Mouse (Mus musculus) kidney, postnatal 4 days (tissue): ENCODE results near the gene Aph1b.
"Not testable (repeated sequence)": the region's sequence is repeated elsewhere in the genome, so short reads cannot be mapped to it uniquely, and the experiment has no call there.

Experiments used
- DNase-seq, 2 experiments: peaks; one replicate each; pipeline ENCODE4 v3.0.0; 2021; ENCODE audit warnings: mixed read lengths in 2 of 2

Gene Aph1b

DNA sequence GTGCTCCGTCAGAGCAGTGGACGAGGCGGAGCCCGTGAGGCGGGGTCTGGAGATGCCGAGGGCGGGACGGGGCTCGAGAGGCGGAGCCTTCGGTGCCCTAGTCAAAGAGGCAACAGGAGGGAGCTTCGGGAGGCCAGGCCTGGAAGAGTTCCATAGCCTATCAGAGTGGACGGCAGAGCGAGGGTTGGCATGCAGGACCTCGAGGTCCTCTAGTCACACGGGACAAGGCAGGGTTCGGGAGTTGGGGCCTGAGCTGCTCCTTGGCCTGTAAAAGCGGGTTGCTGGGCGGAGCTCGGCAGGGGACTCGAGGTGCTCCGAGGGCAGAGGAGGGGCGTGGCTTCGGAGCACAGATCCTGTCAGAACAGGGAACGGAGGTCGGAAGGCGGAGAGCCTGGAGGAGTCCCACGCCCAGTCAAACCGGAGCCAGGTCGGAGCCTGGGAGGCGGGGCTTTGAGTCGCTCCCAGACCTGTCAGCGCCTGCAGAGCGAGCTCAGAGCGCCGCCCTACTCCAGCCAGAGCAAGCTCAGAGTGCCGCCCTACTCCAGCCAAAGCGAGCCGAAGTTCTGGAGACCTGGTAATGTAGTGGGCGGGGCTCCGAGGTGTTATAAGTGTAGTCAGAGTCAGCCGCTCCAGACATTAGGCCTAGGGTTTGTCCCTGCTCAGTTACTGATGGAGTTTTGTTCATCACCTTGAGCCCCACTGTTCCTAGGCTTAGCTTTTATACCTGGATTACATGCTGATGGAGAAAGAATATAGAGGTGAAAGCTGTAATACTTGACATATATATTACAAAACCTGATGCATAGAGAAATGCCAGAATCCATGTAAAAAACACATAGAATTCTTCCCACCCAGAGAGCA lies at the start of gene Aph1b:
Gene Aph1b (minus strand): TSS at position 27 of the 861 bp plus-strand sequence.
- DNase-seq: peak; percentile 96 to 98

DNA sequence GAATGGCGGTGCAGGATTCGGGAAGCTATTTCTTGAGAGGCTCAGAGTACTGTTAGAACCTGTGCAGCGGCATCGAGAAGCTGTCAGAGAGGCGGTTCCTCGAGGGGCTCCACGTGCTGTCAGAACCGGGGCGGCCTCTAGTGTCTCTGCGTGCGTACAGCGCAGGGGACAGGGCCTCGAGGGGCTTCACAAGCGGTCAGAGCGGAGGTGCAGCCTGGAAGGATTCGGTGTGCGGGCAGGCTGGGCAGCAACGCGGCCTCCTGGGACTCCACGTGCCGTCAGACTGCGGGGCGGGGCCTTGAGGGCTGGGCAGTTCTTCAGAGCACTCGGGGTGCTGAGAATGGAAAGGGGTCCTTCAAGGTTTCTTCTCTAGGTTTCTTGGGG lies 39.8 kb upstream of the Aph1b start:
- no peak for DNase-seq

DNA sequence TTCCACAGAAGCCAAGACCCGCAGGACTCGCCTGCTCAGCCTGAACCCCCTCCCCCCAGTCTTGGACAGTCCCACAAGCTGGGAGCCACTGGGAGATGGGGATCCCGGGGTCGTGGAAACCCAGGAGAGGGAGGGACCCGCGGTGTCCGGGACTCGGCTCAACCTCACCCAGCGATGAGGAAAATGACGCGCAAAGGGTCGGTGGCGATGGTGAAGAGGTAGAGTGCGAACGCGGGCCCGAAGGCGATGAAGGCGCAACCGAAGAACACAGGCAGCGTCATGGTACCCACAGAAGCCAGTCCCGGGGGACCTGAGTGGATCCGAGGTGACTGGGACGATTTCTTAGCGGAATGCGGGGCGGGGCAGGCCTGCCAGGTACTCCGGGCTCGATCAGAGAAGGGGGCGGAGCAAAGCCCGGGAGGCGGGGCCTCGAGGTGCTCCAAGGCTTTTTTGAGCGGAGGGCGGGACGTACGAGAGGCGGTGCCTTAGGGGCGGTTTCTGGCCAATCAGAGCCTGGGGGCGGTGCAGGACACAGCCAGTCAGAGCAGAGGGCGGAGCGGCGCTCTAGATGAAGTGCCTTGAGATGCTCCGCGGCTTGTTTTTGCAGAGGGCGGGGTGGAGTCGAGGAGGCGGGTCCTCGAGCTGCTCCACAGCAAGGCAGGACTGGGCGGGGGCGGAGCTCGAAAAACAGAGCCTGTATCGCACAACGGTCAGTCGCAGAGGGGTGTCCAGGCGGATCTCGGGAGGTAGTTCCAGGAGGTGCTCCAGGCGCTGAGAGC lies 39.2 kb upstream of the Aph1b start, which contains the start of gene Aph1c:
Gene Aph1c (minus strand): TSS at position 409 of the 779 bp plus-strand sequence.
- DNase-seq: peak; percentile 99 to 100

DNA sequence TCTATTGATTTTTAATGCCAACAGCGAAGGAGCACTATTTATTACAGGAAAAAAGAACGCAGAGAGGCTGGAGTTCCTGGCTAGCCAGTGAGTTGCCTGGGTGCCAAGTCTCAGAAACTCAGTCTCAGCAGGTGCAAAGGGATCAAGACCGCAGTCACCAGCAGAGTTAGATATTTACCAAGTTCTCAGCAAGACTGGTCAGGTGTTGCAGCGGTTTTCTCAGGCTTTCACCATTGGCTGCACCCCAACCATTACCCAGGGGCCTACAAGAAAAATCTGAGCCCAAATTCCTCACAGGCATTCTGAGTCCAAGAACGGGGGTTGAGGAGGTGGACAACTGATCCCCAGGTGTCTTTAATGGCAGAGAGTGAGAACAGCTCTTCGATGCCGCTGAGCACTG lies 38.6 kb upstream of the Aph1b start:
- peak; percentile 13 to 49 for DNase-seq

DNA sequence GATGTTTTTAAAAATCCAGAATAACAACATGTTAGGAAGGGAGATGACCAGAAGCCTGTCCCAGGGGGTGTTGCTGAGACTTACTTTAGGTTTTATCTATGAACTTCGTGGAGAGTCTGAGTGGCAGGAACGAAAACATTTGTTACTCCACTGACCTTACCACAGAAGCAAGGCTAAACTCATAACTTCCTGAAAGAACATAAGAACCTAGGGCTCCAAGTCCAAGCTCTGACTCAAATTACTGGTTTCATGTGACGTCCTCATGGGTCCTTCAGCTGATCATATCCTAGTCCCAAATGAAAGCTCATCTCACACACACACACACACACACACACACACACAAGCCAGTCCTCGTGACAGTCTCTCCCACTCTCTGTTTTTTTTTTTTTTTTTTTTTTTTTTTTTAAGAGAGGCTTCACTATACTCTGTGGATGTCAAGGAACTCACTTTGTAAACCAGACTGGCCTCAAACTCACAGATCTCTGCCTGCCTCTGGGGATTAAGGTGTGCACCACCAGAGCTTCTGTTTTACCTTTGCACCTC lies 37.1 kb upstream of the Aph1b start:
- no peak for DNase-seq

DNA sequence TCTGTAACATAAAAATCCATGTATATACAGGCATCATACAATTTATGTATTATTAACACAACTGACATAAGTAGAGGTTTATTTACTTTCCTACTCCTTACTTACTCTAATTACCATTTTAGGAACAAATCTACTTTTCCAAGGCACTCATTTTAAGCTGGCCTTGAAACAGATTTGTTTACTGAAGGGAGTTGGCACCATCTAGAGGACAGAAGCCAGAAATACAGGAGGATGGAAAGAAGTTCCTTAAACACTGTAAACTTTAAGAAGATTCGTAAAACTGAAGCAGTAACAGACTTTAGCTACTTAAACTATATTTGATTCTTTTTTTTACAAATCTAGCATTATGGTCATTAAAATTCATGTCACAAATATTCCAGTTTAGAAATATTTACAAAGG lies 30.7 kb upstream of the Aph1b start:
- no peak for DNase-seq

DNA sequence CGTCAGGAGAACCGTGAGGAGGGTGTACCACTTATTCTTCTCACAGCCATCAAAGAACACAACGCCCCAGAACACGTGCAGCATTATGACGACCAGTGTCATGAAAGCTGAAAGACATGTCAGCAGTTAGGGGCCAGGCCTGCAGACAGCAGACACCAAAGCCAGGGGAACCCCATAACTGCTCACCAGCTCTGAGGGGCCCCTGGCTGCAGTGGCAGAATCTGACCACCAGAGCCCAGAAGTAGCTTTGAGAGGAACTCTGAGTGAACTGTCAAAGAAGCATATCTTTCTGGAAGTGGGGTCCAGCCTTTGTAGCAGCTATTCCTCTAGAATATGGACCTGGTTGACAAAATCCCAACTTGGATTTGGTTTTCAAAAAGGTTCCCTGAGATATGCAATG lies 27.0 kb upstream of the Aph1b start:
- not testable (repeated sequence) for DNase-seq

DNA sequence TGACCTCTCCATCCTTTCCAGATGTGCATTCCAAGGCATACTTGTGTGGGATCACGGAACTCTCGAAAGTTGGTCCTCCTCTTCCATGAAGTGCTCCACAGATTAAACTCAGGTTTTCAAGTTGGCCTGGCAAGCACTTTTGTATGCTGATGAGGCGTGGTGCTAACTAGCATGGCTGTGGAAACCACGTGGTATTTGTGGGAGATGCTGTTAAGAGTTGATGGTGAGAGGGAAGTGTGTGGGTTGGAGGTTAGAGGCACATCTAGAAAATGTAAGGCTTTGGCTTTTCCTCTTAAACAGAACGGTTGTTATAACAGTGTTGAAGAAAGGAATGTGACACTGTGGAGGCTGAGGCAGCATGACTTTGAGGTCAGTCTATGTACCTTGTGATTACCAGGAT lies 25.7 kb upstream of the Aph1b start:
- DNase-seq: no peak

DNA sequence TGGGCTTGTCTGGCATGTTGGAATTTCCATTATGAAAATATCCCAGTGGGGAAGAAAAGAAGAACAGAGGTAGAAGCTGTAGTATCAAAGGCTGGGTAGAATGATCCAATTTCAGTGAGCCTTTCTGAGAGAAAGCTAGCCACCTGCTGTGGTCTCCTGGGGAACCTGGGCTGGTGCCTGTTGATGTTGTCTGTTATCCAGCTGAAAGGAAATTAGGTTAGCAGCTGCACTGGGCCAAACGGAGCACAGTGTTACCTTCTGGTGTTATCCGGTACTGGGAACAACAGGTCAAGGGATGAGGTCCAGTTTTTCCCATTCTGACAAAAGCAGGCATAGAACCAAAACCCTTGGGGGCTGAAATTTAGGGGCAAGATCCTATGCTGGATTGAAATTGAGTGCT lies 18.1 kb upstream of the Aph1b start:
- DNase-seq: no peak

DNA sequence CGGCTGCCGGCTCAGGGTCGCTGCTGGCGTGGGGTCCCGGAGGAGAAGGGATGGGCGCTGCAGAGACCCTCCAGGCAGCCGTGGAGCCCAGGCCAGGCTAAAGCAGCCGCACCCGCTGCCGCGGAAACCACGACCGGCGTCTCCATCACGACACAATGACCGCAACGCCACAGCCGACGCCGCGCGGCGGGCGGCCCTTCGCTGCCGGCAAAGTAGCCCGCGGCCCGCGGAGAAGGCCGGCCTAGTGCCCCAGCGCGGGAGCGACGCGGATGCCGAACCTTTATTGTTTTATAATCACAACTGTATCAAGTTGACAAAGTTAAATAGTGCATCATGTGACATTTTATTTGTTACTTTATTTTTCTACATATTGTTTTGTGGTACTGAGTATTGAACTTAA lies 10.7 kb upstream of the Aph1b start:
- DNase-seq: peak; percentile 18 to 40

DNA sequence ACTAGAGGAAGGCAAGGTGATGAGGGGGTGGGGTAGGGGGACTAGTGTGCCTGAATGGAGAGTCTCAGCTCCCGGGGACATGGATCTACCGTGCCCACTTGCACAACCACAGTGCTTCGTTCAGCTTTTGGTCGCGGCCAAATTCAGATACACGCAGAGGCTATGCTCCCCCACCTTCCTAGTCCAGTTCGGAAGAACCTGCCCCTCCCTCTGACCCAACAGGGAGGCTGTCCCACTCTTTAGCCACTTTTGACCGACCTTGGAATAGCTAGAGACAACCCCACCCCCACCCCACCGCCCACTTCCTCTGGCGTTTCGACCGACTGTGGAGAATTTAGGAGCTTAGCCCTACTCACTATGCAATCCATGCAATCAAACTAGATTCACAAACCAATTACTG lies 6.7 kb upstream of the Aph1b start:
- DNase-seq: peak in 1 of 2 experiments; percentile 9

DNA sequence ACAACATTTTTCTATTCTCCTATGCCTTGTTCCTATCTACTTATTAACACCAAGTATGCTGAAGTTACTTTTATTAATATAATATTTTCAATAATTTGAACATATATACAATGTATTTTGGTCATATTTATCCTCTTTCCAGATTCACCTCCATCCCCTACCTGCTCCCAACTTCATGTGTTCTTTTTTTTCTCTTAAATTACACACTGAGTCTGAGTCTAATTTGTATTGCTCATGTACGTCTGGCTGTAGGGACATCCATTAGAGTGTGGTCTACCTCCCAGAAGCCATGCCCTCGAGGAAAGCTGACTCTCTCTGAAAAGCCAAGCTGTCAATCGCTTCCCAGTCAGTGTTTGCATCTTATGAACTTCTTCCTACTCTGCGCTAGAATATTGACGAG lies 1.4 kb upstream of the Aph1b start, which contains the start of gene Gm10647:
Gene Gm10647 (plus strand): TSS at position 301 of the 400 bp plus-strand sequence.
- DNase-seq: no peak

DNA sequence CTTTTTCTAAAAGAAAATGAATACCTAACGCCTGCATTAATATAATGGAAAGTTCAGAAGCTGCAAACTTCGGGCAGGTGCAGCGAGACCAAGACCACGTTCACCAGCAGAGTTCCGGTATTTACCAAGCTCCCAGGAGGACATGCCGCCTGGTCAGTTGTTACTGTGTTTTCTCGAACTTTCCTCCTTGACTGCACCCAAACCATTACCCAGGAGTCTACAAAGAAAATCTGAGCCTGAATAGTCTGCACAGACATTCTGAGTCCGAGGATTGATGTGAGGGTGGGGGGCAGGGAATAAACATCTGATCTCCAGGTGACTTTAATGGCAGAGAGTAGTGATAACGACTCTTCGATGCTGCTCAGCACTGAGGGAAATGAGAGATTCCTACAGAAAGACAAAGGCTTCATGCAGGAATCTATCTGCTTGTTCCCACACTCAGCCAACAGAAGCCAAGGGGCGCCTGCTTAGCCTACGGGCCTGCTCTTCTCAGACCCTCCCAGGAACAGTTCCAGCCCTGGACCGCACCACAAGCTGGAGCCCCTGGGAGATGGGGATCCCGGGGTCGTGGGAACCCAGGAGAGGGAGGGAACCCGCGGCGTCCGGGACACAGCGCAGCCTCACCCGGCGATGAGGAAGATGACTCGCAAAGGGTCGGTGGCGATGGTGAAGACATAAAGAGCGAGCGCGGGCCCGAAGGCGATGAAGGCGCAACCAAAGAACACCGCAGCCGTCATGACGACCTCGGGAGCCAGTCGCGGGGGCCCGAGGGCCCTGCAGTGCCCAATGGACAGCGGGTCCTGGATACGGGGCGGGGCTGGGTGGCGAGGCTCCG lies 444 bp downstream of the Aph1b start:
- DNase-seq: peak in 1 of 2 experiments; percentile 23

DNA sequence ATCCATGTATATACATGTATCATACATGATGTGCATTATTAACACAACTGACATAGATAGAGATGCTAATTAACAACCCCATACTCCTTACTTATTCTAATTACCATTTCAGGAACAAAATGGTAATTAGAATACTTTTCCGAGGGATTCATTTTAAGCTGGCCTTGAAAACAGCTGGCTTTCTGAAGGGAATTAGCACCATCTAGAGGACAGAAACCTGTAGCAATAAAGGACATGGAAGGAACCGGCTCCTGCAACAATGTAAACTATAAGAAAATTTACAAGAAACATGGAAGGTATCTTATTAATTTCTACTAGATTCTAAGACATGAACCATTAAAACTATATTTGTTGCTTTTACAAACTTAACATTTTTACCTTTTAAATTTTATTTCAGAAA lies 7.5 kb downstream of the Aph1b start:
- no peak for DNase-seq

DNA sequence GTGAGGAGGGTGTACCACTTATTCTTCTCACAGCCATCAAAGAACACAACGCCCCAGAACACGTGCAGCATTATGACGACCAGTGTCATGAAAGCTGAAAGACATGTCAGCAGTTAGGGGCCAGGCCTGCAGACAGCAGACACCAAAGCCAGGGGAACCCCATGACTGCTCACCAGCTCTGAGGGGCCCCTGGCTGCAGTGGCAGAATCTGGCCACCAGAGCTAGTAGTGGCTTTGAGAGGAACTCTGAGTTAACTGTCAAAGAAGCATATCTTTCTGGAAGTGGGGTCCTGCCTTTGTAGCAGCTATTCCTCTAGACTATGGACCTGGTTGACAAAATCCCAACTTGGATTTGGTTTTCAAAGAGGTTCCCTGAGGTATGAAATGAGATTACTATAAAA lies 10.7 kb downstream of the Aph1b start:
- DNase-seq: peak; percentile 25 to 32

DNA sequence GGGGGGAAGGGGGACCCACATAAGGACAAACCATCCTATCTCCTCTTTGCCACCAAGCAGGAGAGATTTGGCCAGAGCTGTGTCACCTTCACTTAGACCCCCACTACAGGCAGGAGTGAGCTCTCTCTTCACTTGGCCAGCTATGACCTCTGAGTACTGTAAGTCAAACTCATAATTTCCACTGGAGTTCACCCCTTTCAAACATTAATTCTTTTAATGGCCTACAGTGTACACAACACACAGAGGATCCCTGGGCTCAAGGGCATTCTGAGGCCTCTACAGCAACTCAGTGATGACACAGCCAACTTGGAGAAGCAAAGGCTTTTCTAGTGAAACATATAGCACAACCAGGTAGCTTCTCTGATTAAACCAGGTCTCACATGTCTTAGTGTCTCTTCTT lies 24.6 kb downstream of the Aph1b start:
- peak in 1 of 2 experiments; percentile 38 for DNase-seq

DNA sequence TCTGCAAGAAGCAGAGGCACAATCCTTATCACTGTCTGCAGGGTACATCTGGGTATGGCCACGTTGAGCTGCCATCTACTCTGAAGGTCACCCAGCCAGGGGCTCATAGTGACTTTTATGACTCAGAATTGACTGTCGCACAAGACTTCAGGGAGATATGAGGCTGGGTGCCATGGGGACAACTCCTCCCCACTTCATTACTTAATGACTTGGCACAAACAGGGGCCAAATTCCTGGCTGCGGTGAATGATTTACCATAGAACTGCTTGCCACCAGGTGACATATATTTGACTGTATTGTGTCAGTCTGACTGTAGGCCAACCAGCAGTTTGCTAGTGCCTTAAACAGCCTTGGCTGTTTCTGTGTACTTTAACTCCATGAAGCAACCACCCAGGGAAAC lies 26.0 kb downstream of the Aph1b start:
- DNase-seq: peak; percentile 57 to 73

DNA sequence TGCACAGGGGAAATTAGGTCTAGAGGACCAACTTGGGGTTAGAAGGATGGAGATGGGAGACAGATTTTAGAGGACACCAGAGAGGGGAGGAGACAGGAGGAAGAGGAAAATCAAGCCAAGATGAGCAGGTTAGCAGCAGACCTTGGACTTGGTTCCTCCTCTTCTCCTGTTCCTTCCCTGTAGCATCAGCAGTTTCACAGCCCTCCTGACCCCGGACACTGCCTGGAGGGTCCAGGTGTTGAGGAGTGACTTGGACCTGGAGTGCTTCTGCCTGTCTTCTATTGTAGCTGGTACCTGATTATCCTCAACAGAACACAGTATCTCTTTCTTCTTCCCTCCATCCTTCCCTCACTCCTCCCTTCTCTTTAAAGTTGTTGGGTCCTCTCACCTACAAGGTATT lies 26.6 kb downstream of the Aph1b start:
- peak in 1 of 2 experiments; percentile 18 for DNase-seq

DNA sequence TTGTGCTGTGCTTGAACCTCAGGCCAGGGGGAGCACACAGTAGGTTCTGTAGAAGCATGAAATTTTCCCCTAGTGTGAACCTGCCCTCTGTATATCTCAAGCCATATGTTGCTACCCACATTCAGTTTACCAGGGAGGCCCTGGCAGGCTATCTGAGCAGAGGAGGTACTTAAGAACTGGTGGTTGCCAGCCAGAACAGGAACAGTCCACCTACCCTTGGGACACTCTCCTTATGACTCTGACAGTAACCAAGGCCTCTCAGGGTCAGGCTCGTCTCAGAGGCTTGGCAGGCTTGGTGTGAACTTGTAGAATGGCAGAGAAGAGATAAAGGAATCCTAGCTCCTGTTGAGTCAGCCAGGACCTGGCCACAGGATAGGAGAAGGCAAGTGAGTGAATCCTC lies 34.3 kb downstream of the Aph1b start:
- peak in 1 of 2 experiments; percentile 22 for DNase-seq

DNA sequence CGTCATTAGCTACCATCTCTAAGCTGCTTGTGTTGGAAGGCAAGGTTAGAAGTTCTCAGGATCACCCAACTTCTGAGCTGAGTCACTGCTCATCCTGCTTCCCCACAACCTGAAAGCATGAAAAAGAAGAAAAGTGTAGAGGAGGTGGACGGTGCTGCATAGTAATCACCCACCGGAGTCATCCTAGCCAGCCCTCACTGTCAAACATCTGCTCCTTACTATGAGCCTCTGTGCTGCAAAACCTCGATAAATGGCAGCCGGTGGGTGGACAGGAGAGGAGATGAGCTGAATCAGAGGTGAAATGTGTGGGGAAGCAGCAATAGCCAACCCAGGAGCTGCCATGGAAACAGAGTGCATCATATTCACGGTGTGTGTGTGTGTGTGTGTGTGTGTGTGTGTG lies 42.4 kb downstream of the Aph1b start:
- DNase-seq: no peak

DNA sequence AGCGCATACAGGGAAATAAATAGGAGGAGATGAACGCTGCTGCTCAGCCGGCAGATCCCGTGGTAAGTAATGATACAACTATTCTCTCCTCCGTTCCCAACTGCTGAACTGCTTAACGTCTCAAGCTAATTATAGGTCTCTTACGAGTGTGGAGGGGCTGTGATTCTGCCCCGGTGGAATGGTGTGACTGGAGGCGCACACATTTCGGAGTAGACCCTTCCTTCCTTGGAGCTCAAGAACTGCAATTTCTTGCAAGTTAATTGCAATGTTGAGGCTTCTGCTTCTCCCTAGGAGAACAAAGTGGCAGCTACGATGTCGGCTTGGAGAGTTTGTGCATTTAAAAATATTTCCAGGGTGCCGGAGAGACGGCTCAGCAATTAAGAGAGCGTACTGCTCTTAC lies 46.9 kb downstream of the Aph1b start:
- no peak for DNase-seq

DNA sequence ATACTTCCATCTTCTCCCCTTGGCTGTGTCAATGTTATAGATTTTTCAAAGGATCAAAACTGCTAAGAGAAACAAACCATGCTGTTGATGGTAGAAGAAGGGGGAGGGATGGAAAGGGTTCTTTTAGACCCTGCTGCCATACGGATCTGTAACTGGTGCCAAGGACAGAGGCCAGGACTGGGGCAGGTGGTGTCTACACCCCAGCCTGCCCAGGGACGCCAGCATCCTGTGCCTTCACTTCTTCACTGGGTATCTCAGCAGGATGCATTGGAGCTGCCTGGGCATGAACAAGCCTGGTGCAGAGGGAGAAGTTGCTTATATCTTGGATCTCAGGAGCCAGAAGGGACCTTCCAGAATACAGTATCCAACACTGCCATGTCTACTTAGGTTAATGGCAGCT lies 50.8 kb downstream of the Aph1b start:
- no peak for DNase-seq

DNA sequence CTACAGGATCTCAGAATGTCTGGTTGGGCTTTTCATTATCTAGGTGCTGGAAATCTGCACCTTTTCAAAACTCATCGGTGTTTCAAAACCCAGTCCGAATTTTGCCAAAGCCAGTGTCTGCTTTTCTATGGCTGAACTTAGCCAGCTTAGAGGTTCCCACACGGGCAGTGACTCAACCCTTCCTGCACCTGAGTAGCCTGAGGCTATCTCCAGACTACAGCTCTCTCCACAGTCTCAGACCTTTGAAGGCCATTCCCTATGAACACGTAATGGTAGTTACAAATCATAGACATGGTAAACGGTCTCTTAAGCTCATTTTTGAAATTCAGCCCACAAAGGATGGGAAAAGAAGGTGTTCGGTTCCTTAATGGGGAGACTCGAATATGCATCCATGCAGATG lies 55.8 kb downstream of the Aph1b start:
- no peak for DNase-seq
